Mouse (Mus musculus) intestine, embryonic 15.5 days (tissue): ENCODE data around the gene Snupn. TPM values are rescaled to one million over a fixed set of nuclear protein-coding genes. Genes with fewer than 3 reads are reported as not detected.

Experiments
- ATAC-seq: fragments of 200-750 bp; cut with Nextera tagmentation; 2 replicates; pipeline ENCODE4 v1.8.0; 2017; ENCODE audit warnings: moderate TSS enrichment, moderate library complexity
- H3K27ac ChIP-seq: fragments of 300-500 bp; sonication (generic); 2 replicates; pipeline ENCODE4 v1.5.1; 2015; ENCODE audit warnings: mild to moderate bottlenecking, inconsistent platforms
- H3K27me3 ChIP-seq: fragments of 300-500 bp; sonication (generic); replicated peaks from 2 replicates; pipeline ENCODE4 v1.6.1; 2015; ENCODE audit warnings: inconsistent platforms
- H3K36me3 ChIP-seq: fragments of 300-500 bp; sonication (generic); 2 replicates; pipeline ENCODE4 v1.6.1; 2015; ENCODE audit warnings: inconsistent platforms
- H3K4me1 ChIP-seq: fragments of 300-500 bp; sonication (generic); replicated peaks from 2 replicates; pipeline ENCODE4 v1.6.1; 2015; ENCODE audit warnings: inconsistent platforms
- H3K4me2 ChIP-seq: fragments of 300-500 bp; sonication (generic); replicated peaks from 2 replicates; pipeline ENCODE4 v1.6.1; 2015; ENCODE audit warnings: mild to moderate bottlenecking, inconsistent platforms
- H3K4me3 ChIP-seq: fragments of 300-500 bp; sonication (generic); replicated peaks from 2 replicates; pipeline ENCODE4 v1.5.1; 2015; ENCODE audit warnings: inconsistent platforms
- H3K9ac ChIP-seq: fragments of 300-500 bp; sonication (generic); 2 replicates; pipeline ENCODE4 v1.6.1; 2015; ENCODE audit warnings: inconsistent platforms
- H3K9me3 ChIP-seq: fragments of 300-500 bp; sonication (generic); 2 replicates; pipeline ENCODE4 v1.6.1; 2016; ENCODE audit warnings: inconsistent platforms
- WGBS: fragments of 180-500 bp; shearing (Covaris S2); methylation state at CpG from one replicate; pipeline ENCODE4 v1.1.7; 2015; 5-methylcytosine and 5-hydroxymethylcytosine counted together
- polyA plus RNA-seq: library from polyadenylated mRNA; unstranded; fragments of >200 nt; fragmentation: Nextera tagmentation; extraction: Ambion mirVana; gene quantifications from 2 replicates; pipeline ENCODE4 v1.2.1, GENCODE M21; 2015

Gene Snupn
- polyA plus RNA-seq, 1 experiment from 2014 or later = 13.2 TPM

GRCm38 (mm10) chr9:57031756-57032155, 81.1 kb downstream of the Snupn start:
- H3K4me1 ChIP-seq = no peaks in the 10 kb centered on the region
- H3K27me3 ChIP-seq = no peaks in the 10 kb centered on the region
- no peak for ATAC-seq
- H3K9me3 ChIP-seq = no peaks in the 10 kb centered on the region
- H3K4me2 ChIP-seq = no peak overlapping the region
- no peak overlapping the region for H3K9ac ChIP-seq
- H3K36me3 ChIP-seq = 0 out of 2 replicates have a peak, but pooled peaks cover 6% of the 10 kb centered on the region
- H3K27ac ChIP-seq = no peak overlapping the region
- H3K4me3 ChIP-seq = no peak overlapping the region
- WGBS = 95% methylated on average over 1 of the region's 1 CpGs

Other genes starting within 250 kb of the Snupn start
- gene Lingo1, start 154.4 kb upstream of the Snupn start, polyA plus RNA-seq = 2.0 and 2.2 TPM in 2 replicates
- 1.2 and 1.3 TPM in 2 replicates for gene Odf3l1, start 86.2 kb upstream of the Snupn start, polyA plus RNA-seq
- gene Cspg4, start 85.8 kb upstream of the Snupn start, polyA plus RNA-seq = 19.0 and 20.1 TPM in 2 replicates
- gene Snx33, start 22.5 kb upstream of the Snupn start, polyA plus RNA-seq = 6.2 and 6.3 TPM in 2 replicates
- 71.2 and 74.5 TPM in 2 replicates for gene Imp3, start 13.4 kb upstream of the Snupn start, polyA plus RNA-seq
- gene Ptpn9, start 44.0 kb downstream of the Snupn start, polyA plus RNA-seq = 13.2 and 13.4 TPM in 2 replicates
- 26.0 and 26.4 TPM in 2 replicates for gene Sin3a, start 121.2 kb downstream of the Snupn start, polyA plus RNA-seq
- gene Man2c1, start 179.8 kb downstream of the Snupn start, polyA plus RNA-seq = 50.6 and 55.6 TPM in 2 replicates
- gene Neil1, start 197.4 kb downstream of the Snupn start, polyA plus RNA-seq = 7.1 and 7.6 TPM in 2 replicates
- gene Commd4, start 207.5 kb downstream of the Snupn start, polyA plus RNA-seq = 83.8 and 104 TPM in 2 replicates